Mouse (Mus musculus) limb, embryonic 14.5 days (tissue): ENCODE data around the gene Zfp972. TPM values are rescaled to one million over a fixed set of nuclear protein-coding genes. Genes with fewer than 3 reads are reported as not detected.
A peak's percentile ranks its signal among the peaks of the same experiment; 100 is the strongest.
"Not testable (repeated sequence)": the region's sequence is repeated elsewhere in the genome, so short reads cannot be mapped to it uniquely, and the experiment has no call there.

ENCODE experiments used
- ATAC-seq: fragments of 200-750 bp; cut with Nextera tagmentation; 2 replicates; pipeline ENCODE4 v1.8.0; 2017; ENCODE audit warnings: low read depth, moderate number of reproducible peaks, moderate TSS enrichment; ENCODE audit not compliant: low FRiP score
- DNase-seq: peaks from one replicate; pipeline ENCODE4 v3.0.0-alpha.2; 2015; ENCODE audit warnings: low spot score
- H3K27ac ChIP-seq: fragments of 300-500 bp; sonication (generic); replicated peaks from 2 replicates; pipeline ENCODE4 v1.5.1; 2014; ENCODE audit warnings: low read depth, mild to moderate bottlenecking, low read length, moderate library complexity, mixed read lengths
- H3K27me3 ChIP-seq: fragments of 300-500 bp; sonication (generic); 2 replicates; pipeline ENCODE4 v1.6.1; 2014; ENCODE audit warnings: low read length, mixed read lengths; ENCODE audit not compliant: control insufficient read depth, insufficient read depth
- H3K36me3 ChIP-seq: fragments of 300-500 bp; sonication (generic); 2 replicates; pipeline ENCODE4 v1.6.1; 2014; ENCODE audit warnings: mild to moderate bottlenecking, low read length, moderate library complexity, mixed read lengths; ENCODE audit not compliant: control insufficient read depth, insufficient read depth
- H3K4me1 ChIP-seq: fragments of 300-500 bp; sonication (generic); 2 replicates; pipeline ENCODE4 v1.6.1; 2014; ENCODE audit warnings: antibody characterized with exemption, low read length, mixed read lengths; ENCODE audit not compliant: control insufficient read depth, insufficient read depth
- H3K4me2 ChIP-seq: fragments of 300-500 bp; sonication (generic); replicated peaks from 2 replicates; pipeline ENCODE4 v1.6.1; 2014; ENCODE audit warnings: low read depth, mild to moderate bottlenecking, low read length, moderate library complexity; ENCODE audit not compliant: severe bottlenecking
- H3K4me3 ChIP-seq: fragments of 300-500 bp; sonication (generic); replicated peaks from 2 replicates; pipeline ENCODE4 v1.5.1; 2014; ENCODE audit warnings: low read length
- H3K9ac ChIP-seq: fragments of 300-500 bp; sonication (generic); 2 replicates; pipeline ENCODE4 v1.6.1; 2014; ENCODE audit warnings: mild to moderate bottlenecking, low read depth, low read length, moderate library complexity; ENCODE audit not compliant: severe bottlenecking
- H3K9me3 ChIP-seq: fragments of 300-500 bp; sonication (generic); 2 replicates; pipeline ENCODE4 v1.6.1; 2016; ENCODE audit warnings: low read length; ENCODE audit not compliant: control insufficient read depth
- WGBS: fragments of 180-500 bp; shearing (Covaris S2); extraction: QIAGEN DNeasy Blood & Tissue Kit; methylation state at CpG from one replicate; pipeline ENCODE4 v1.1.7; 2014; 5-methylcytosine and 5-hydroxymethylcytosine counted together
- polyA plus RNA-seq, 2 experiments: library from polyadenylated mRNA; depleted of rRNA in 1 of 2; stranded (reverse) in 1 of 2; unstranded in 1 of 2; fragments of >200 nt; fragmentation: Nextera tagmentation in 1 of 2; extraction: Ambion mirVana in 1 of 2; gene quantifications; 2 replicates each; pipeline versions ENCODE4 v1.2.1 to v1.2.3; 2012 to 2014

Zfp972 gene
- polyA plus RNA-seq (2012; rRNA removed) (0.37 and 0.97 TPM in 2 replicates), polyA plus RNA-seq (2014; fragmentation: Nextera tagmentation; extraction: Ambion mirVana) (0.98 TPM in 1 of 2 replicates, not detected in the other)

- not testable (repeated sequence) for H3K27ac ChIP-seq, H3K9me3 ChIP-seq, DNase-seq, H3K36me3 ChIP-seq, H3K4me1 ChIP-seq, H3K9ac ChIP-seq, H3K4me3 ChIP-seq, ATAC-seq, H3K4me2 ChIP-seq, H3K27me3 ChIP-seq
- WGBS: 62% methylated on average over 3 of the region's 5 CpGs
These were observed at the start of gene Zfp972 for GRCm38 (mm10) chr2:177925563-177926103. TSS of gene Zfp972 (minus strand) at chr2:177925613.

- not testable (repeated sequence) for H3K4me3 ChIP-seq, H3K27me3 ChIP-seq, H3K27ac ChIP-seq, H3K9ac ChIP-seq, DNase-seq, H3K36me3 ChIP-seq, ATAC-seq, H3K4me1 ChIP-seq, H3K9me3 ChIP-seq, H3K4me2 ChIP-seq
- 69% methylated on average over 4 of the region's 7 CpGs for WGBS
These were observed 49.4 kb upstream of the Zfp972 start for GRCm38 (mm10) chr2:177974814-177975213.

GRCm38 (mm10) chr2:177957145-177957544 is 31.7 kb upstream of the Zfp972 start, which contains the start of gene Gm14326:
TSS of gene Gm14326 (minus strand) at chr2:177957297.
- not testable (repeated sequence) for H3K9me3 ChIP-seq, H3K4me1 ChIP-seq, DNase-seq, H3K27ac ChIP-seq, ATAC-seq, H3K27me3 ChIP-seq, H3K36me3 ChIP-seq
- H3K9ac ChIP-seq: peak within 1 kb of the TSS; percentile 34; the same call in 1 of the 2 replicates
- H3K4me2 ChIP-seq: peak within 1 kb of the TSS; percentile 30
- H3K4me3 ChIP-seq: peak within 1 kb of the TSS; percentile 35
- WGBS: 0% methylated on average over 4 of the region's 7 CpGs

GRCm38 (mm10) chr2:177956734-177957133 is 31.3 kb upstream of the Zfp972 start:
- Histone ChIP-seq H3K4me3 (peak overlapping the region; percentile 35), H3K4me2 (peak overlapping the region; percentile 30), H3K9ac (peak overlapping the region; percentile 34; the same call in 1 of the 2 replicates)
- not testable (repeated sequence) for H3K27ac ChIP-seq, H3K36me3 ChIP-seq, DNase-seq, ATAC-seq, H3K9me3 ChIP-seq, H3K27me3 ChIP-seq, H3K4me1 ChIP-seq
- WGBS: 0% methylated on average over 16 of the region's 18 CpGs

GRCm38 (mm10) chr2:177903276-177903675 is 22.1 kb downstream of the Zfp972 start:
- H3K9ac ChIP-seq, H3K27me3 ChIP-seq, H3K36me3 ChIP-seq, H3K9me3 ChIP-seq, DNase-seq, ATAC-seq, H3K4me3 ChIP-seq, H3K27ac ChIP-seq, H3K4me2 ChIP-seq, H3K4me1 ChIP-seq: not testable (repeated sequence)
- no CpG with 5 or more reads among the region's 12 CpGs for WGBS

GRCm38 (mm10) chr2:177898171-177898570 is 27.2 kb downstream of the Zfp972 start:
- not testable (repeated sequence) for H3K4me1 ChIP-seq, H3K4me2 ChIP-seq, H3K27ac ChIP-seq, ATAC-seq, H3K4me3 ChIP-seq, H3K27me3 ChIP-seq, H3K9me3 ChIP-seq, DNase-seq, H3K36me3 ChIP-seq, H3K9ac ChIP-seq
- WGBS: 65% methylated on average over 2 of the region's 3 CpGs

GRCm38 (mm10) chr2:177897046-177897578 is 28.3 kb downstream of the Zfp972 start, which contains the start of gene Gm14327:
TSS of gene Gm14327 (plus strand) at chr2:177897096.
- H3K4me3 ChIP-seq: peak within 1 kb of the TSS; percentile 18; the same call in 1 of the 2 replicates
- ATAC-seq: not testable (repeated sequence)
- WGBS: 35% methylated on average over 6 of the region's 13 CpGs

GRCm38 (mm10) chr2:177887743-177888142 is 37.7 kb downstream of the Zfp972 start:
- not testable (repeated sequence) for H3K4me3 ChIP-seq, DNase-seq, H3K9me3 ChIP-seq, ATAC-seq, H3K9ac ChIP-seq, H3K36me3 ChIP-seq, H3K4me1 ChIP-seq, H3K4me2 ChIP-seq, H3K27ac ChIP-seq, H3K27me3 ChIP-seq
- 95% methylated on average over 10 of the region's 14 CpGs for WGBS

More at GRCm38 (mm10) chr2:177897046-177897578, 28.3 kb downstream of the Zfp972 start, which contains the start of gene Gm14327:
- H3K4me1 ChIP-seq, H3K36me3 ChIP-seq, H3K9me3 ChIP-seq, DNase-seq, H3K27ac ChIP-seq, H3K4me2 ChIP-seq, H3K27me3 ChIP-seq, H3K9ac ChIP-seq: not testable (repeated sequence)
